Mouse (Mus musculus) lung, embryonic 15.5 days (tissue): Measurements from ENCODE around the gene Timm44. TPM values are rescaled to one million over a fixed set of nuclear protein-coding genes. Genes with fewer than 3 reads are reported as not detected.

Experiments
- ATAC-seq: fragments of 200-750 bp; cut with Nextera tagmentation; 2 replicates; pipeline ENCODE4 v1.8.0; 2017; ENCODE audit warnings: moderate number of reproducible peaks, borderline replicate concordance; ENCODE audit not compliant: low FRiP score, low TSS enrichment; ENCODE audit errors: extremely low read depth
- H3K27ac ChIP-seq: fragments of 300-500 bp; sonication (generic); 2 replicates; pipeline ENCODE4 v1.5.1; 2015; ENCODE audit warnings: moderate library complexity, mild to moderate bottlenecking, inconsistent platforms
- H3K27me3 ChIP-seq: fragments of 300-500 bp; sonication (generic); 2 replicates; pipeline ENCODE4 v1.6.1; 2015; ENCODE audit warnings: inconsistent platforms
- H3K36me3 ChIP-seq: fragments of 300-500 bp; sonication (generic); 2 replicates; pipeline ENCODE4 v1.6.1; 2015; ENCODE audit warnings: inconsistent platforms
- H3K4me1 ChIP-seq: fragments of 300-500 bp; sonication (generic); 2 replicates; pipeline ENCODE4 v1.6.1; 2015; ENCODE audit warnings: inconsistent platforms
- H3K4me2 ChIP-seq: fragments of 300-500 bp; sonication (generic); 2 replicates; pipeline ENCODE4 v1.6.1; 2015; ENCODE audit warnings: inconsistent platforms, mild to moderate bottlenecking, moderate library complexity
- H3K4me3 ChIP-seq: fragments of 300-500 bp; sonication (generic); 2 replicates; pipeline ENCODE4 v1.5.1; 2015; ENCODE audit warnings: mild to moderate bottlenecking, inconsistent platforms
- H3K9ac ChIP-seq: fragments of 300-500 bp; sonication (generic); 2 replicates; pipeline ENCODE4 v1.6.1; 2015; ENCODE audit warnings: inconsistent platforms
- H3K9me3 ChIP-seq: fragments of 300-500 bp; sonication (generic); 2 replicates; pipeline ENCODE4 v1.6.1; 2016; ENCODE audit warnings: inconsistent platforms
- WGBS: fragments of 180-500 bp; shearing (Covaris S2); methylation state at CpG from one replicate; pipeline ENCODE4 v1.1.7; 2015; 5-methylcytosine and 5-hydroxymethylcytosine counted together
- polyA plus RNA-seq: library from polyadenylated mRNA; unstranded; fragments of >200 nt; fragmentation: Nextera tagmentation; extraction: Ambion mirVana; gene quantifications from 2 replicates; pipeline ENCODE4 v1.2.1, GENCODE M21; 2015

Timm44 gene
- polyA plus RNA-seq, 1 experiment from 2014 or later: 56.0 TPM

DNA sequence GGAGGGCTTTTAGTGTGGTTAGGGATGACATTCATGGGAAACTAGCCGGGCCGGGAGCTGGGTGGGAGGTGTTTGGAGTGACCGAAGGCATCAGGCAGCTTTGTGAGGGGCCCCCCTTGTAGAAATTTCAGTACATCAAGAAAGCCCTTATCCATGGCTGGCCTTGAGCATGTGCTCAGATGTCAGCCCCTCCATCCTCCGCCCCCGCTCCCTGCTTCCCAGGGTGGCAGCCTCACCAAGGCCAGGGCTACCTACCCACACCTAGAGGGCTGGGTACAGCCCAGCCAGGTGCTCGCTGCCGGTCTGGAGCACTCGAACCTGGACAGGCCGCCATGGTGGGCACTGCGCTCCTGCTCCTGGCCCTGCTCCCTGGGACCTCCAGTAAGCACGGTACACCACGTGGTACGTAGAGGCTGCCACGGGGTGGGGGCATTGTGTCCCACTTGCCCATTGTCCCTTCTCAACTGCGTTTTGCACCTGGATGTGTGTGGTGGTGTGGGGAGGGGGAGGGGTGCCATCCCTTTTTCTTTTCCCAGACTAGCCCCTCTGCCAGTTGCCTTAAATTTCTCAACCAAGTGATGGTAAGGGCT lies 27.7 kb downstream of the Timm44 start, which contains the start of gene Tgfbr3l:
TSS of gene Tgfbr3l (plus strand) at position 264 of the 590 bp plus-strand sequence.
- peaks cover 48% of the 10 kb centered on the region for H3K36me3 ChIP-seq
- no peak within 1 kb of the TSS for H3K4me2 ChIP-seq
- no peaks in the 10 kb centered on the region for H3K27me3 ChIP-seq
- no peaks in the 10 kb centered on the region for H3K9me3 ChIP-seq
- H3K4me1 ChIP-seq: peaks cover 19% of the 10 kb centered on the region
- 0 out of 2 replicates have a peak within 1 kb of the TSS, but pooled peaks have one; percentile 6 for H3K9ac ChIP-seq
- WGBS: 73% methylated on average over 15 of the region's 15 CpGs
- H3K27ac ChIP-seq: no peak within 1 kb of the TSS
- ATAC-seq: no peak
- H3K4me3 ChIP-seq: no peak within 1 kb of the TSS

DNA sequence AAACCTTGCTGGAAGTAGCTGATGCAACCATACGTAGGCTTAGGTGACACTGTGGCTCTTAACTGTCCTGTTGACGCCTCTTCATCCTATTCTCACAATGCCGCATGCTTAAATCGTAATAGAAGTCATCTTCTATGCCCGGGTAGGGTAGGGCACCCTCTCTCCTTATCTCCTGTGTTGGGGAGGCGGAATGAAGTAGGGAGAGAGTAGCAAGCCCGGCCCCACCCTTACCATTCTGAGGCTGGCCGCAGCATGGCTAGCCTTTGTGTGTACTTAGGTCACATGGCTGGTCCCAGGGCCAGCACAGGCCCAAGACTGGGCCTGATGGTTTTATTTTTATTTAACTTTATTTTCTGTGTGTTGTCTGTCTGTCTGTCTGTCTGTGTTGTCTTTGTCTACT lies 28.5 kb downstream of the Timm44 start:
- no peak for ATAC-seq
- H3K4me3 ChIP-seq: no peak overlapping the region
- no peaks in the 10 kb centered on the region for H3K27me3 ChIP-seq
- no peak overlapping the region for H3K9ac ChIP-seq
- H3K36me3 ChIP-seq: peaks cover 54% of the 10 kb centered on the region
- no peaks in the 10 kb centered on the region for H3K9me3 ChIP-seq
- peaks cover 14% of the 10 kb centered on the region for H3K4me1 ChIP-seq
- no peak overlapping the region for H3K4me2 ChIP-seq
- H3K27ac ChIP-seq: no peak overlapping the region
- WGBS: 78% methylated on average over 8 of the region's 8 CpGs

DNA sequence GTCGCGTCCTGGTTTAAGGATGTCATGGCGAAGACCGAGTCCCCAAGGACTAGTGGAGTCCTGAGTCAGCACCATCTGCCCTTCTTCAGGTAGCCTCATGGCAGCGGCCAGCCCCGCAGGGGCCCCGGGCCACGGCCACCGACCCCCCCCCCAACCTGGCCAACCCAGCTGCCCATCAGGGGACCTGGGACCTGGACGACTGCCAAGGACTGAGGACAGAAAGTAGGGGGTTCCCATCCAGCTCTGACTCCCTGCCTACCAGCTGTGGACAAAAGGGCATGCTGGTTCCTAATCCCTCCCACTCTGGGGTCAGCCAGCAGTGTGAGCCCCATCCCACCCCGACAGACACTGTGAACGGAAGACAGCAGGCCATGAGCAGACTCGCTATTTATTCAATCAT lies 30.0 kb downstream of the Timm44 start:
- no peak for ATAC-seq
- Histone ChIP-seq H3K9me3 (no peaks in the 10 kb centered on the region), H3K4me1 (peaks cover 18% of the 10 kb centered on the region), H3K27ac (no peak overlapping the region), H3K36me3 (peaks cover 57% of the 10 kb centered on the region), H3K9ac (no peak overlapping the region), H3K27me3 (no peaks in the 10 kb centered on the region), H3K4me3 (no peak overlapping the region), H3K4me2 (no peak overlapping the region)
- WGBS: 83% methylated on average over 13 of the region's 13 CpGs

DNA sequence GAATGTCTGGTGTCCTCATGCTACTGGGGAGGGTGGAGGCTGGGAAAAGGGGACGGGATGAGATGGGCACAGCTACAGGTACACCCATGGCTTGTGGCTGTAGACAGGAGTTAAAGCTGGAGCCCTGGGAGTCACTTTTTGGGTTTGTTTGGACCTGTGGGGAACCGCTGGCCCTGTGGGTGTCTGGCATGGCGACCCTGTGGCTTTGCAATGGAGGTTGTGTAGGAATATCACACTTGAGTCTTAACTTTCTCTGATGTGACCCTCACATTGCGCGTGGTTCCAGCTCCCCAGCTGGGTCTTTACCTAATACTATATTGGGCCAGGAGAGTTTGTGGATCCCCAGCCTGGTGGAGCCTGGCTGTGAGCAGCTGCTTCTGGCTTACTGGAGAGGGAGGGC lies 30.7 kb downstream of the Timm44 start:
- H3K27ac ChIP-seq: no peak overlapping the region
- no peak for ATAC-seq
- no peak overlapping the region for H3K9ac ChIP-seq
- H3K4me1 ChIP-seq: peaks cover 19% of the 10 kb centered on the region
- peaks cover 57% of the 10 kb centered on the region for H3K36me3 ChIP-seq
- H3K4me2 ChIP-seq: no peak overlapping the region
- no peaks in the 10 kb centered on the region for H3K27me3 ChIP-seq
- H3K9me3 ChIP-seq: no peaks in the 10 kb centered on the region
- no peak overlapping the region for H3K4me3 ChIP-seq
- WGBS: 95% methylated on average over 5 of the region's 5 CpGs

DNA sequence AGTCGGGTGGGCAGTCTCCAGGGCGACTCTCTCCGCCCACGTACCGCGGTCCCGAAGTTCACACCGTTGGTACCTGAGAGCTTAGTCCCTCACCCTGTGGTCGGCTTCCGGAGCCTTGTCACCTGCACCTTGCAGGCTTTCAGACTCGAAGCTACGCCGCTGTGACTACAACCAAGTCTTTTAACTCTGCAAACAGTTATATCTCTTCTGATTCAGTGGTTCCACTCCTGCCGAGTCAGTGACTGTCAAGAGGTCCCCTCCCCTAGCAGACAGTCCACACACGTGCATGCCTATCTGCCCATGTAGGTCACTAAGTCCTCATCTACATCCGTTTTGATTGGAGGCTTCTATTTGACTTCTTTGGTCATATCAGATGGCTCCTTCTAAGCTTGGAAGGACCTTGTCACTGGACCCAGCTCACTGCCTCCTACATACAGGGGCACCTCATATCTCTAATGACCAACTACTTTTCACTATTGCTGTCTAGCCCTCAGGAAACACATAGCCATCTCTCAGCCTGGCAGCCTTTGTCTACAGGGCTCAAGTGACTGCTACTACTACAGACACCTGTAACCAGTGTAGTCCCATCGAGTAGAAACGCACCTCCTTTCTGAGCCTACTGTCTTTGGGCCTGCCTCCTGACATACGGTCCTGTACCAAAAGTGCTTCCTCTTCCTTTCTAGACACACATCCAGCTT lies 36.4 kb downstream of the Timm44 start:
- Histone ChIP-seq H3K4me1 (peaks cover 28% of the 10 kb centered on the region), H3K27me3 (no peaks in the 10 kb centered on the region), H3K4me3 (peak overlapping the region; percentile 83), H3K9ac (peak overlapping the region; percentile 74), H3K27ac (peak overlapping the region; percentile 92), H3K4me2 (peak overlapping the region; percentile 66), H3K9me3 (no peaks in the 10 kb centered on the region), H3K36me3 (peaks cover 22% of the 10 kb centered on the region)
- ATAC-seq: 0 out of 2 replicates have a peak, but pooled peaks have one; percentile 0
- WGBS: 10% methylated on average over 19 of the region's 19 CpGs

DNA sequence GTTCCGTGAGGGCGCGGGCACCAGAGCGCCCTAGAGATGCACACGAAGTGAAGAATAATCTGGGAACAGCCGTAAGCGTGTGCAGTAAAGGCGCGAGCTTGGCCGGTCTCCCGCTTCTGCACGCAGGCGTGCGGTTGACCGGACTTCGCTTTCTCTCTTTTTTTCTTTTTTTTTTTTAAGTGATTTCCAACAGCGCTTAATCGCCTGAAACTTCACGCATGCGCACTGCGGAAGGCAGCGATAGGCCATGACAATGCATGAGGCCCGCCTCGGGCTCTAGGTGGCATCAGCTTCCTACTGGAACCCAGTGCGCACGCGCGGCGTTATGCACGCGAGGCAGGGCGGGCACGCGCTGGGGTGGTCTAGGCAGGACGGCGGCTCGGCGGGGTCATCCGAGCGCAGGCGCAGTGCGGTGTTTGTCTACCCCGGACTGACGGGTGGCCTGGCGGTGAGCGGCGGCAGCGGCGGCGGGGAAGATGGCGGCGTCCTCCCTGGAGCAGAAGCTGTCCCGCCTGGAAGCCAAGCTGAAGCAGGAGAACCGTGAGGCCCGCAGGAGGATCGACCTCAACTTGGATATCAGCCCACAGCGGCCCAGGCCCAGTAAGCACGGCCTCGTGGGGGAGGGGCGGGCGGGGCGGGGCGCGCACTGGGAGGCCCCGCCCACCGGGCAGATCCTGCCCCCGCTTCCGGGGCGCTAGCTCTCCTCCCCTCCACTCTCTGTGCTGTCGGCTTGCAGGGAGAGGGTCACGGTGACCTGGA lies 37.1 kb downstream of the Timm44 start, which contains the start of the genes Map2k7 and Gm49320:
TSS of gene Map2k7 (plus strand) at position 307 of the 759 bp plus-strand sequence.
TSS of gene Gm49320 (plus strand) at position 432 of the 759 bp plus-strand sequence.
- no peaks in the 10 kb centered on the region for H3K27me3 ChIP-seq
- peak; percentile 95 for ATAC-seq
- H3K4me3 ChIP-seq: peak within 1 kb of the TSS; percentile 83
- H3K4me2 ChIP-seq: peak within 1 kb of the TSS; percentile 66
- peaks cover 28% of the 10 kb centered on the region for H3K4me1 ChIP-seq
- WGBS: under 1% methylated on average over 58 of the region's 71 CpGs
- H3K27ac ChIP-seq: peak within 1 kb of the TSS; percentile 92
- H3K9me3 ChIP-seq: no peaks in the 10 kb centered on the region
- peak within 1 kb of the TSS; percentile 74 for H3K9ac ChIP-seq
- peaks cover 14% of the 10 kb centered on the region for H3K36me3 ChIP-seq

DNA sequence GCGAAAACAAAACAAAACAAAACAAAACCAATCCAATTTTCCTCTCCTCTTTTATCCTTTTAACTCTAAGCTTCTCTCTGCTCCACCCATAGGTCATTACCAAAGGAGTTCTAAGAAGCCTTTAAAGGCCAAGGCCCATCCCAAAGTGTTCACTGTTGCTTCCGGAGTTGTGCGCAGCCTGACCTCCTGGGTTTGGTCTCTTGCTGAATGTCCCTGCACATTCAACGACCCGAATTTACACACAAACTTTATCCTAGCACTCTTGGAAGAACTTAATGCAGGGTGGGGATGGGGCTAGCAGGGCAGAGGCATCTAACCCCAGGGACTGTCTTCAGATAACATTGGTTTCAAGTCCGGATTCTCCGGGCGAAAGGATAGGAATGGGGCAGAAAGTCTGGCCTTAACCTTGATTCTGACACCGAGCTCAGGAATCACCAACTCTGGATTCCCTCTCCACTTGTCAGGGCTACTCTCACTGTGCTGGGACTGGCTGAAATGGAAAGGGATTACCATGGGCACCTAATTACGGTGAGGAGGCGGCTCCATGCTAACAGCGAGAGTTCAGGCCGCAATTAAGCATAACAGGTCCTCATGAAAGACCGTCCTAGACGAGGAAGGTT lies 37.8 kb downstream of the Timm44 start:
- Histone ChIP-seq H3K36me3 (peaks cover 8% of the 10 kb centered on the region; the same call in 1 of the 2 replicates), H3K4me3 (peak overlapping the region; percentile 83)
- 13% methylated on average over 15 of the region's 15 CpGs for WGBS

DNA sequence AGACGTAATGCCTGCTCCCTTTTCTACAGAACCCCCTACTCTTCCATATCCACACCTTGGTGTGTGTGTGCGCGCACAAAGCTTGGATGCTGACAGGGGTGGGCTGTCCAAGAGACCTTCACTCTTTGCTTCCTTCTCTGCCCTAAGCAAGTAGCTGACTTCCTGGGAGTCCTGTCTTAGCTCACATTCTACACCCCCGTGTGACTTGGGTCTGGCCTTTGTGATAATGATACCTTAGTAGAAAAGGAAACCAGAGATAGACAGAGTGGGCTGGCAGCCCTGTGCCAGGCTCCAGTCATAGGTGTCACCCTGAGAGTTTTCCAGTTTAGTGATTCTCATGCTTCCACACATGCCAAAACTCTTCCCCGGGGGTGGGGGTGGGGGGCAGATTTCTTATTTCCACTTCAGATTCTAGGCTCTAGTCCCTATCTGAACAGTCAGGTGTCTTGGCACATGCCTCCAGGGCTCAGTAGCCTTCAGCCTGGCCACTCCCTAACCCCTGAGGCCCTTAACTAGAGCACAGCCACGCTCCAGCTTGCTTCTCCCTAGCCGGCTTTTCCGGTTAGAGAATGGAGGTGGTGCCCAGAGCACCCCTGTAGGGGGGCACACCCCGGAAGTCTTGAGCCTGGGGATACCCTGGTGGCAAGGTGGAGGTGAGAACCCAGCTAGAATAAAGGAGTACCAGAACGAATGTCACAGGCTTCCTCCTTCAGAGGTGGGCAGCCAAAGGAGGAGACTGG lies 44.9 kb downstream of the Timm44 start:
- H3K4me1 ChIP-seq: peaks cover 7% of the 10 kb centered on the region; the same call in 1 of the 2 replicates
- no peak overlapping the region for H3K4me2 ChIP-seq
- H3K9ac ChIP-seq: no peak overlapping the region
- H3K36me3 ChIP-seq: no peaks in the 10 kb centered on the region
- 44% methylated on average over 10 of the region's 10 CpGs for WGBS
- peaks cover 14% of the 10 kb centered on the region; the same call in 1 of the 2 replicates for H3K27me3 ChIP-seq
- H3K9me3 ChIP-seq: no peaks in the 10 kb centered on the region
- no peak overlapping the region for H3K4me3 ChIP-seq
- H3K27ac ChIP-seq: no peak overlapping the region
- peak; percentile 52; the same call in 1 of the 2 replicates for ATAC-seq

More for the DNA sequence above, 37.8 kb downstream of the Timm44 start:
- H3K27me3 ChIP-seq: no peaks in the 10 kb centered on the region
- peak overlapping the region; percentile 66 for H3K4me2 ChIP-seq
- no peak for ATAC-seq
- peaks cover 28% of the 10 kb centered on the region for H3K4me1 ChIP-seq
- H3K9ac ChIP-seq: peak overlapping the region; percentile 74
- H3K9me3 ChIP-seq: no peaks in the 10 kb centered on the region
- H3K27ac ChIP-seq: peak overlapping the region; percentile 92

DNA sequence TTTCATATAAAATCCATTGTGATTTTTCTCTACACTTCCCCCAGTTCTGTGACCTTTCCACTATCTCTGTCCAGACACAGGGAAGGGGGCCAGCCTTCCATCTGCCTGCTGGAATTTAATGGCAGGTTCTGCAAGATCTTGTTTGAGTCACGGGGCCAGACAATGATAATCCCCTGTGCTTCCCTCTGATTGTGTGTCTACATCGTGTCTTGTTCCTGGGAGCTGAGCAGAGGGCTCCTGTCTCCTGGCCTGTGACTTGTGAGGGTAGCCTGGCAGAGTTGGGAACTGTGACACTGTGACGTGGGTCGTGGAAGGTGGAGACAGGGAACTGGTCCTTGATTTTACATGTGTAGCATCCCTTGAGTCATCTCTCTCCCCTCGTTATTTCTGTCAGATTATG lies 45.9 kb downstream of the Timm44 start:
- Histone ChIP-seq H3K36me3 (no peaks in the 10 kb centered on the region), H3K27me3 (peaks cover 14% of the 10 kb centered on the region; the same call in 1 of the 2 replicates), H3K4me3 (no peak overlapping the region), H3K4me2 (no peak overlapping the region), H3K9me3 (no peaks in the 10 kb centered on the region), H3K27ac (no peak overlapping the region), H3K4me1 (peaks cover 7% of the 10 kb centered on the region; the same call in 1 of the 2 replicates), H3K9ac (no peak overlapping the region)
- WGBS: 58% methylated on average over 5 of the region's 5 CpGs
- ATAC-seq: no peak

DNA sequence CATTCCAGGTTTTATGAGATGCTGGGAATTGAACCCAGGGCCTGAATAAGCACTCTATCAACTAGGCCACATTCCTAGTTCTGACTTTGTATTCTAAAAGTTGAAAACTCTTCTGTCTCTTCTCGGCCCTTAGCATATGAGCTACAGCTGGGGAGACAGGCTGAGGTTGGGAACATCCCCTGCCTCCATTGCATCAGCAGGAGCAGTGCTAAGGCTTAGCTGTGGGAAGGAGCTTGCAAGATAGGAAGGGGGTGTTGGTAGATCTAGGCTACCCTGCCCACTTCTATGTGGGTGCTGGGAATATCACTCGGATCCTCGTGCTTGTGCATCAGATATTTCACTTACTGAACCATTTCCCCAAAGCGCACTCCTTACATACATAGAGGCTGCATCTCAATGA lies 47.8 kb downstream of the Timm44 start:
- Histone ChIP-seq H3K4me2 (no peak overlapping the region), H3K9me3 (no peaks in the 10 kb centered on the region), H3K27ac (no peak overlapping the region), H3K4me1 (peaks cover 7% of the 10 kb centered on the region; the same call in 1 of the 2 replicates), H3K36me3 (no peaks in the 10 kb centered on the region), H3K27me3 (peaks cover 14% of the 10 kb centered on the region; the same call in 1 of the 2 replicates), H3K4me3 (no peak overlapping the region), H3K9ac (no peak overlapping the region)
- WGBS: 95% methylated on average over 4 of the region's 4 CpGs
- no peak for ATAC-seq
